Mouse (Mus musculus) C2C12 (cell line): ENCODE data around the gene Pusl1. TPM values are rescaled to one million over a fixed set of nuclear protein-coding genes. Genes with fewer than 3 reads are reported as not detected.

Source experiments
- H3K27me3 ChIP-seq: one replicate; pipeline ENCODE4 v1.6.1; 2011; ENCODE audit not compliant: control insufficient read depth, insufficient read depth, insufficient read length
- H3K36me3 ChIP-seq: one replicate; pipeline ENCODE4 v1.6.1; 2011; ENCODE audit not compliant: control insufficient read depth, insufficient read depth
- H3K4me3 ChIP-seq: one replicate; pipeline ENCODE4 v1.5.1; 2011; ENCODE audit warnings: mild to moderate bottlenecking, control low read depth; ENCODE audit not compliant: poor library complexity, insufficient read depth, severe bottlenecking
- H3K79me2 ChIP-seq: one replicate; pipeline ENCODE4 v1.6.1; 2011; ENCODE audit not compliant: control insufficient read depth, insufficient read depth
- H3K79me3 ChIP-seq: one replicate; pipeline ENCODE4 v1.6.1; 2011; ENCODE audit warnings: low read depth, control low read depth
- H3ac ChIP-seq: one replicate; pipeline ENCODE3; 2011; ENCODE audit warnings: low read depth; ENCODE audit not compliant: control insufficient read depth, insufficient read length
- CEBPB ChIP-seq: IDR thresholded peaks from one replicate; pipeline ENCODE4 v1.6.1; 2011; ENCODE audit warnings: low read depth, mild to moderate bottlenecking, control low read depth, moderate library complexity
- CTCF ChIP-seq: IDR thresholded peaks from one replicate; pipeline ENCODE4 v1.5.1; 2011; ENCODE audit not compliant: control insufficient read depth, insufficient read depth, insufficient read length
- FOSL1 ChIP-seq: IDR thresholded peaks from one replicate; pipeline ENCODE4 v1.8.0; 2011; ENCODE audit warnings: mild to moderate bottlenecking, low read length; ENCODE audit not compliant: poor library complexity, insufficient read depth, severe bottlenecking
- MAX ChIP-seq: IDR thresholded peaks from one replicate; pipeline ENCODE4 v1.6.1; 2011; ENCODE audit warnings: mild to moderate bottlenecking, control low read depth
- MYOD1 ChIP-seq: IDR thresholded peaks from one replicate; pipeline ENCODE4 v1.6.1; 2011; ENCODE audit warnings: low read depth; ENCODE audit not compliant: control insufficient read depth, insufficient read length
- MYOG ChIP-seq: IDR thresholded peaks from one replicate; pipeline ENCODE4 v1.6.1; 2011; ENCODE audit not compliant: control insufficient read depth, insufficient read length; ENCODE audit errors: extremely low read depth
- USF1 ChIP-seq: IDR thresholded peaks from one replicate; pipeline ENCODE4 v1.6.1; 2011; ENCODE audit warnings: low read depth, mild to moderate bottlenecking, control low read depth, moderate library complexity
- polyA plus RNA-seq: library from polyadenylated mRNA; unstranded; fragments of >200 nt; fragmentation: generic; extraction: Trizol; gene quantifications from one replicate; pipeline ENCODE4 v1.2.1, GENCODE M21; 2012; ENCODE audit warnings: missing spikeins

Pusl1 gene
- polyA plus RNA-seq, 1 experiment = 30.7 TPM

- H3K79me3 ChIP-seq = peaks cover 56% of the 10 kb centered on the region
- H3K27me3 ChIP-seq = no peaks in the 10 kb centered on the region
- TF ChIP-seq MAX = no peak
- TF ChIP-seq CTCF = no peak
- TF ChIP-seq CEBPB = no peak
- no peak for TF ChIP-seq FOSL1
- no peak for TF ChIP-seq MYOG
- TF ChIP-seq MYOD1 = no peak
- no peak for TF ChIP-seq USF1
These were observed 43.0 kb downstream of the Pusl1 start for GRCm38 (mm10) chr4:155848434-155849095.

DNA sequence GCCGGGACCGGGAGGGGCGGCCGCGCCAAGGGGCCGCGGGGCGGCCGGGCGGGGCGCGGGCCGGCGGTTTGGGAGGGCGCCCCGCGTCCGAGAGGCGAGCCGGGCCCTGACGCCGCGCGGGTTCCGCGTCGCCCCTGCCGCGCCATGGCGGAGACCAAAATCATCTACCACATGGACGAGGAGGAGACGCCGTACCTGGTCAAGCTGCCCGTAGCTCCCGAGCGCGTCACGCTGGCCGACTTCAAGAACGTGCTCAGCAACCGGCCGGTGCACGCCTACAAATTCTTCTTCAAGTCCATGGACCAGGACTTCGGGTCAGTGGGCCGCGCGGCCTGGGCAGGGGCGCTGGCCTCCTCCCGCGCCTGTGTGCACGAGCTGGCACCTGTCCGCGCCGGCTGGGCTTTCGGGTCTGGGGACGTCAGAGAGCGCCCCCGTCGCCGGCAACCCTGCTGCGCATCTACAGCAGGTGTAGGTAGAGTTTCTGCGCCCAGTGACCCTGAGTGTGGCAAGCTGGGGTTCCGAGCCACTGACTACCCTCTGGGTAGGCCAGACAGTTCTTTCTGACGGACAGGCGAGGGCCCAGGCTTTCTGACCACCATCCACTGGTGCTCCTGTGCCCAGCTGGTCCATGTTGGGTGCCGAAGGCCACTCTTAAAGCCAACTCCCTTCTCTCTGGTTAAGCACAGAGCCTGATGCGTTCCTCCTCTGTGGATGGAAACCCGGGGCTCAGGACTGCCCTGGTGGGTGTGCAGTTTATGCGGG is 43.8 kb downstream of the Pusl1 start:
- Histone ChIP-seq H3K27me3 (no peaks in the 10 kb centered on the region), H3K36me3 (peaks cover 9% of the 10 kb centered on the region), H3K4me3 (peak overlapping the region; percentile 76), H3ac (peak overlapping the region; percentile 81), H3K79me2 (peaks cover 54% of the 10 kb centered on the region), H3K79me3 (peaks cover 51% of the 10 kb centered on the region)
- TF ChIP-seq CEBPB (no peak), CTCF (peak; percentile 22)

More at GRCm38 (mm10) chr4:155848434-155849095, 43.0 kb downstream of the Pusl1 start:
- Histone ChIP-seq H3K36me3 (peaks cover 5% of the 10 kb centered on the region), H3ac (peak overlapping the region; percentile 43), H3K79me2 (peaks cover 61% of the 10 kb centered on the region), H3K4me3 (peak overlapping the region; percentile 76)

GRCm38 (mm10) chr4:155846871-155847578 is 44.6 kb downstream of the Pusl1 start, which contains the start of gene Dvl1:
Dvl1 (plus strand) TSS chr4:155847402.
- peak within 1 kb of the TSS; percentile 76 for H3K4me3 ChIP-seq

GRCm38 (mm10) chr4:155843231-155843630 is 48.4 kb downstream of the Pusl1 start:
- TF ChIP-seq MAX = no peak
- no peak for TF ChIP-seq FOSL1
- TF ChIP-seq USF1 = no peak
- TF ChIP-seq CEBPB = no peak
- TF ChIP-seq CTCF = no peak
- TF ChIP-seq MYOD1 = no peak
- H3K79me3 ChIP-seq = peaks cover 10% of the 10 kb centered on the region

More at GRCm38 (mm10) chr4:155846871-155847578, 44.6 kb downstream of the Pusl1 start, which contains the start of gene Dvl1:
- Histone ChIP-seq H3K36me3 (peaks cover 14% of the 10 kb centered on the region), H3K79me2 (peaks cover 46% of the 10 kb centered on the region), H3K79me3 (peaks cover 44% of the 10 kb centered on the region), H3ac (peak within 1 kb of the TSS; percentile 81), H3K27me3 (no peaks in the 10 kb centered on the region)
- TF ChIP-seq CTCF (peak; percentile 90), MYOG (no peak)

DNA sequence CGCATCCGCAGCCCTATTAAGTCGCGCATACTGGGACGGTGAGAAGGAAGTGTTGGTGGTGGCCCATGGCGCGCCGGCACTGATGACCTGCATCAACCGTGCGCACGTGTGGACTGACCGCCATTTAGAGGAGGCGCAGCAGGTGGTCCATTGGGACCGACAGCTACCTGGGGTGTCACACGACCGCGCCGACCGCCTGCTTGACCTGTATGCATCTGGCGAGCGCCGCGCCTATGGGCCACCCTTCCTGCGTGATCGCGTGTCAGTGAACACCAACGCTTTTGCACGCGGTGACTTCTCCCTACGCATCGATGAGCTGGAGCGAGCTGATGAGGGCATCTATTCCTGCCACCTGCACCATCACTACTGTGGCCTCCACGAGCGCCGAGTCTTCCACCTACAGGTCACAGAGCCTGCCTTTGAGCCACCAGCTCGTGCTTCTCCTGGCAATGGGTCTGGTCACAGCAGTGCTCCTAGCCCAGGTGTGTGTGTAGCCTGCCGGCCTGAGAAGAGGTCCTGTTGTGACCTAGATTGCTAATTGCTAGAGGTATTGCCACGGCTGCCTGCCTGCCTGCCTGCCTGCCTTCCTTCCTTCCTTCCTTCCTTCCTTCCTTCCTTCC is 49.8 kb downstream of the Pusl1 start:
- H3ac ChIP-seq = no peak overlapping the region
- no peaks in the 10 kb centered on the region for H3K27me3 ChIP-seq
- H3K4me3 ChIP-seq = no peak overlapping the region
- H3K36me3 ChIP-seq = peaks cover 9% of the 10 kb centered on the region
- H3K79me3 ChIP-seq = peaks cover 4% of the 10 kb centered on the region
- H3K79me2 ChIP-seq = peaks cover 14% of the 10 kb centered on the region
- TF ChIP-seq CTCF (no peak), USF1 (no peak), CEBPB (no peak), MAX (no peak), MYOG (no peak), FOSL1 (no peak), MYOD1 (no peak)

More at GRCm38 (mm10) chr4:155843231-155843630, 48.4 kb downstream of the Pusl1 start:
- no peak overlapping the region for H3K4me3 ChIP-seq
- H3K79me2 ChIP-seq = peaks cover 22% of the 10 kb centered on the region
- H3ac ChIP-seq = no peak overlapping the region
- peaks cover 9% of the 10 kb centered on the region for H3K36me3 ChIP-seq
- no peaks in the 10 kb centered on the region for H3K27me3 ChIP-seq

- H3ac ChIP-seq = peak overlapping the region; percentile 61
- H3K79me3 ChIP-seq = peaks cover 4% of the 10 kb centered on the region
- TF ChIP-seq CTCF (peak; percentile 64), MAX (no peak), MYOD1 (no peak), MYOG (no peak), FOSL1 (no peak)
- peak overlapping the region; percentile 37 for H3K4me3 ChIP-seq
- H3K36me3 ChIP-seq = peaks cover 9% of the 10 kb centered on the region
- H3K79me2 ChIP-seq = peaks cover 14% of the 10 kb centered on the region
- H3K27me3 ChIP-seq = no peaks in the 10 kb centered on the region
These were observed 50.6 kb downstream of the Pusl1 start for GRCm38 (mm10) chr4:155841003-155841454.
